Mouse (Mus musculus) layer of hippocampus, adult 18-20 months (tissue): ENCODE results near the gene P4ha1. TPM values are rescaled to one million over a fixed set of nuclear protein-coding genes. Genes with fewer than 3 reads are reported as not detected.

Source experiments
- total RNA-seq, 2 experiments: library from RNA; stranded (reverse); gene quantifications; 2 replicates each; pipeline ENCODE4 v1.2.3; 2021

The P4ha1 gene
- total RNA-seq, 2 experiments from 2014 or later = 58.3 to 63.9 TPM

Other genes starting within 250 kb of the P4ha1 start
- 1 to 10 TPM; 7.3 to 8.5 TPM for gene Sept10, start 101.4 kb upstream of the P4ha1 start, total RNA-seq
- 1 to 10 TPM; 6.2 to 7.8 TPM for gene Sowahc, start 101.3 kb upstream of the P4ha1 start, total RNA-seq
- gene Gm10273, start 72.3 kb downstream of the P4ha1 start, total RNA-seq = 10 to 100 TPM; 32.2 to 36.8 TPM
- gene Pla2g12b, start 80.4 kb downstream of the P4ha1 start, total RNA-seq = not detected
- gene Oit3, start 118.5 kb downstream of the P4ha1 start, total RNA-seq = under 1 TPM in 1 of 2 experiments, not detected in 1; 0.32 TPM